Mouse (Mus musculus) kidney, postnatal 36 days (tissue): Measurements from ENCODE around the gene Psma6.
"Not testable (repeated sequence)": the region's sequence is repeated elsewhere in the genome, so short reads cannot be mapped to it uniquely, and the experiment has no call there.

Source experiments
- DNase-seq, 2 experiments: peaks; one replicate each; pipeline ENCODE4 v3.0.0; 2021 to 2022; ENCODE audit warnings: mixed read lengths in 2 of 2

The Psma6 gene

DNA sequence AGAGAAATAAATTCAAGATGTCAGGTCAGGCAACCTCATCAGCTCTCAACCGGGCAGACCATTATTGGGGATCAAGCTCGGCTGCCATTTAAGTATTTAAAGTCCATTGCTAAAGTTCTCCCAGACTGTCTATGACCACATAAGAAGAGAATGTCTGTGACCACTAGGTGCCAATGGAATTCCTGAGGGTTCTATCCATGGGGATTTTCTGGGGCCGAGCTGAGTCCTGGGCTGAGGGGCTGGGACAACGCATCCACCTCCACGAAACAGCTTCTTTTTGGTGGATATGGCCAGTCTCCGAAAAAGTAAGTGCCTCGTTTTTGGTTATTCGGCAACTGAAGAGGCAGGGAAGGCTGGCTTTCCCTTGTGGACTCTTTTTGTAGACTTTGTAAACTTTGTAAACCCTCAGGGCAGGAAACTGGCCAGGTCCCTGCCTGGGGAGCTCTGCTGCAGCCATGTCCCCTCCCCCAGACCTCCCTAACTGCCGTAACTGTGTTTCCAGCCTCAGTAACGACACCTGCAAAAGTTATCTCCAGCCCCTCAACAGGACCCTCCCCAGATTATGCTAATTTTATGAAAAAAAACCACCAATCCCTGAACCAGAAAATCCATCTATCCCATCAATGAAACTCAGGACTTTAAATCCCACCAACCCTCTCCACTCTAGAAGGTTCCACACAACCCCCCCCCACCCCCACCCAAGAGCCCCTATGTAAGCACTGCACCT, at the start of gene Psma6:
TSS of gene Psma6 (plus strand) at position 200 of the 727 bp plus-strand sequence.
- no peak for DNase-seq

DNA sequence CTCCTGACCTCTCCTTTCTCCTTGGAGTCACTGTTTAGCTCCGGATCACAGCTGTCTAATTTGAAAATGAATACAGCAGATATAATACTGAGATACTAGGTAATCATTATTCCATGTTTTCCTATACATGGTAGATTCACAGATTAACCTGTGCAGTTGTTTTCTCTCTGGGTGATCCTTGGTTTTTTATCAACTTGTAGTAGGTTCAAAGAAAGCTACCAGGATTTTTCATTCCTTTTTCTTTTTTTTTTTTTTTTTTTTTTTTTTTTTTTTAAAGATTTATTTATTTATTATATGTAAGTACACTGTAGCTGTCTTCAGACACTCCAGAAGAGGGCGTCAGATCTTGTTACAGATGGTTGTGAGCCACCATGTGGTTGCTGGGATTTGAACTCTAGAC, 45.5 kb upstream of the Psma6 start:
- DNase-seq: not testable (repeated sequence)

DNA sequence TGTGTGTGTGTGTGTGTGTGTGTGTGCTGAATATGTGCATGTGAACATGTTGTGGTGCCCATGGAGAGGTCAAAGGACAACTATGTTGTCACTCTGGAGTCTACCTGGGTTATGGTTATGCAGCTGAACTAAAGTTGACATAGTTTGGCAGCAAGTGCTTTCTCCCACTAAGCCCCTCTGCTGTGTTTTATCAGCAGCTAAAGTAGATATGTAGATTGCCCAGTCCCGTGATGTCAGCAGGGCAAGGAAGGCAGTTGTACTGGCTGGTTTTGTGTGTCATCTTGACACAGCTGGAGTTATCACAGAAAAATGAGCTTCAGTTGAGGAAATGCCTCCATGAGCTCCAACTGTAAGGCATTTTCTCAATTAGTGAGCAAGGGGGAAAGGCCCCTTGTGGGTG, 41.0 kb upstream of the Psma6 start:
- DNase-seq: not testable (repeated sequence)

DNA sequence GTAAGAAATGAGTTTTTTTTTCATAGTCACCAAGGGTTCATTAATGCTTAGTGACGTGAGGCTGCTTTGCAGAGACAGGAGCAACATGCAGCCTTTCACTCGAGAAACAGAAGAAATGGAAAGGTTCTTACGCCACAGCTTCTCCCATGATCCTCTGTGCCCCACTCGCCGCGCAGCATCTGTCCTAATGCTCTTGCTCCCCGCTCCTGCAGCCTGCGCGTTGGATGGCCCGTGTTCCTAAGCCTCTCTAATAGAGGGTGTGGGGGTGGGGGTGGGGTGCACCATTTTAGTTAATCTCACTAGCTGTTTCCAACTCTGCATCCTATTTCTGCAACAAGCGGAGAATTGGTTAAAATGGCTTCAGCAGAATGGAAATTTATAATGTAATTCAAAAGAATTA, 40.0 kb upstream of the Psma6 start:
- no peak for DNase-seq

DNA sequence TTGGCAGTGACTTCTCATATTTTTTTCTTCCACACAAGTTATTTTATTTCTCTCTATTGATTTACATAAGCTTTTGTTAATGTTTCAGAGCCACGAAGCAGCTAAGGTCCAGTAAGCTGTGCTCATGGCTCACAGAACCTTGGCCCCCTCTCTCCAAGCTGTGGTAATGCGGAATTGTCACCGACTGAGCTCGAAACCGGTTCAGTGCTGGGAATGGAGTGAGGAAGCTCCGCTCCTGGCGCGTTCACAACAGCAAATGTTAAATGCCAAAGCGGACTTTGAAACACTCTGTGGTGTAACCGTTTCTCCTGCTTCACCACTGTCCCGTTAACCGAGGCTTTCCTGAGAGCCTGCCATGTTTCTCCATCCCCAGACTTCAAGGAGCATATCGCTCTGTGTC, 39.4 kb upstream of the Psma6 start:
- peak; percentile 19 to 40 for DNase-seq

DNA sequence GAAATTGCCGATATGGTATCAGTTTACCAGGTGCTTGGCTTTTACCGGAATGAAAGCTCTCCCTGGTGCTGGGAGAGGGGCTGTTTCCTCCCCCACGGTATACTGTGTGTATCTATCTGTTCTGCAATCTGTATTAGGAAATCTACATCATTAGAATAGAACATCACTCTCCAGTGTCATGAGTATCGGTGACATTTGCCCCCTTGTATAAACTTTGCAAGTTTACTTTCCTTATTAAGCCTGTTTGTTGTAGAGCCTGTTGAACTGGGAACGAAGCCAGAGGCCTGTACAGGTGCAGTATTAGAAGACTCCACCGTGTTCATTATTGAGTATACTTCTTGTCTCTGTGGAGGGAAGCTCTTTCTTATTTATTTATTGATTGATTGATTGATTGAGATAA, 30.6 kb upstream of the Psma6 start:
- DNase-seq: no peak

DNA sequence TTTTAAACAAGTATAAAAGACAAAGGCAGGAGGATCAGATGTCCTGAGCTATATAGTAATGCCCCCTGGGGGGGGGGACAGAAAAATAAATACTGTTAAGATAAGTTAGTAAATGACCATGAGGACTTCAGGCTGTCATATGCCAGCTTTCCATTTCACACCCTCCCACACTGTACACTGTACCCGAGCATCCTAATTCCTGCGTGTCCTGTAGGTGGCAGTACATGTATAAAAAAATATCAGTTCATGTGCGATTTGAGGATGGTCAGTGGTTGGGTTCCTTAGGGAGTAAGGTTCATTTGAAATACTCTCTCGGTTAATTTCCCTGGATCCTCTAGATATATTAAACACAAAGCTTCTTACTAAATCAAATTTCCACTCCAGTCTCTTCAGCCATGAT, 29.1 kb upstream of the Psma6 start:
- peak; percentile 57 to 61 for DNase-seq

DNA sequence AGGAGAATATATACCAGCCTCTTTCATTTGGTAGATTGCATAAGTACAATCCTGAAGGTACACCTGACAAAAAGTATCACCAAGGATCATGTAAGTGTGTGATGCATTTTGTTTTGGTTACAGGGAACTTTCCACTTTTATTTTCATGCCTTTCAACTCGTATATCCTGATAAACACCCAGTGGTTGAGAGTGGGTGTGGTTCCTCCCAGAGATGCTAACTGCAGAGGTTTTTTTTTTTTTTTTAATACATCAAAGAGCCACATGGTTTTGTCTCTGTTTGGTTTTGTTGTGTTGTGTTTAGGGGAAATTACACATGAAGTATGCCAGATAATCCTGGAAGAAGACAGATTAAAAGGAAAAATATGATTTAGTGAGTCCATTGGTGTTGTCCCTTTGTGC, 26.7 kb upstream of the Psma6 start:
- DNase-seq: no peak

DNA sequence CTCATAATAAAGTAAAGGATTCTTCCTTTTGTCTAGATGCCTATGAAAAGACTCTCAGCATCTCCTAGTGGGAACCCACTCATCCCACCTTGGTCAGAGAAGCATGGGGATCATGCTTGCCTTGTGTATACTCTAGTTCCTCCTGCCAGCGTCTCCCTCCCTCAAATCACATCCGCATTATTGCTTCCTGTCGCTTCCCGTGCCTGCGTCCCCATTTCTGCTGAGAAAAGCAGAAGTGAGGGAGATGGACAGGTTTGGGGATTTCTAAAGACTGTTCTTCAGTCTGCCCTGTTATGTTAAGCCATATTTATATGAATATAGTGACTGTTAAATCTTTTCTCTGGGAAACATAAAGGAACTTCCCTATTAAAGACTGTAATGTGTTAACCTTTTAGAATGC, 23.1 kb upstream of the Psma6 start:
- DNase-seq: no peak

DNA sequence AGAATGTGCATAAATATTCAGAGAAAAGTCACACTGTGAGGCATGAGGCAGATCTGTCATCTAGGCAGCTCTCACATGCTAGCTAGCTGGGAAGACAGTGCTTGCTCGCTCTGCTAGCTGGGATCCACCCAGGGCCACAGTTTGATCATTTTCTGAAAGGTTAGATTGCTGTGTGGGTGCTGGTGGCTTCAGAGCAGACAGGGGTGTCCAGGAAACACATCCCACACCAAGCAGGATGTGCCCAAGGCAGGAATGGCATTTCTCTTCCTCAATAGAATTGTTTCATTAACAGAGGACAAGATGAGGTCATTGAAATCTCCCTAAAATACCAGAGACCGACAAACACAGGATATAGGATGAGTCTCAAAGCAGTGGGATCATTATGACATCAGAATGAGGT, 18.9 kb upstream of the Psma6 start:
- no peak for DNase-seq

DNA sequence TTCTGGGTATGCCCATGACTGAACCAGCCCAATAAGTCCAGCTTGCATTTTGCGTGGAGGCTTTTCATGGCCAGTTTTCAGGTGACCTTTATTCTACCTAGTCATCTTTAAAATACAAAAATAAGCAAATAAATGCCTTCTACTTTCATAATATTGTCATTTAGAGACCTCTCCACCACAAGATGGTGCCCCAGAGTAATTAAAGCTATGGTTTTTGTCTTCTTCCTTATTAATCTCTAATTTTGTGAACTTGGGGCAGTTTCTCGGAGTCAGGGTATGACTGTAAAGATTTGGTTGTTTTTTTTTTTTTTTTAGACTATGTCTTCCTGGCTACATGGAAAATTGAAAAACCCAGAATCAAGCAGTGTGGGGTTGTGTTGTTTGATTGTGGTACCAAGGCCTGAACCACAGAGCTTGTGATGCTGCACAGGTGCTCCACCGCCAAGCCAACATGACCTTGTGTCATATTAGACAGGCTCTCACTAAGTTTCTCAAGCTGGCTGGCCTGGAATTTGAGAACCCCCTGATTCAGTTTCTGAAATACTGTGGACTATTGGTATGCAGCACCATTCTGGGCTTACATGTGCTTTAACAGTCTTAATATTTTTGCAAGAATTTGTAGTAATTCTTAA, 11.5 kb upstream of the Psma6 start:
- DNase-seq: peak; percentile 21 to 37

DNA sequence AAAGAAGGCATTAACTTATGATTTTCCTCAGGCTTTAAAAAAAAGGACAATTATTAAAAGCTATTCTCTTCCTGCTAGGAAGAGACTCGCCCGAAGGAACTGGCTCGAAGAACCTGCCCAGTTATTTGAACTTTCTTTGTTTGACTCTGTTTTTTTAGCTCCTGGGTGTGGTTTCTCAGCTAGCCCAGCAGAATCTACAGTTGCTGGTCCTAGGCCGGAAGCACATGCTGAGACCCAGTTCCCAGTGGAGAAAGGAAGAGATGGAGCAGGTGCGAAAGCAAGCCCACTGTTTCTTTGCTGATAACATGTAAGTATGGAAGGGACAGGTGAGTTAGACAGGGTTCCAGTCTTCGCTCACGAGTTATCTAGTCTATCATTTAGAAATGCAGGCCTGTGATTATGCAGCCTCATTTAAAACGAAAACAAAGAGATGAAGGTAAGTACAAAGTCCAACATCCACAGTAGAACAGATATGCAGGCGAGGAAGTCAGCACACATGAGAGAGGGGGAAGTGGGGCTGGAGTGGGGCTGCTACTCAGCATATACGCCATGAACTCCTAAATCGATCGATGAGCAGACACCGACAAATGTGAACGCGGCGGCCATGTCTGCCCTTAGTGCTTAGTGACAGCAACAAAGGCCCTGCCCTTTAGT, 6.9 kb upstream of the Psma6 start:
- DNase-seq: peak in 1 of 2 experiments; percentile 34

DNA sequence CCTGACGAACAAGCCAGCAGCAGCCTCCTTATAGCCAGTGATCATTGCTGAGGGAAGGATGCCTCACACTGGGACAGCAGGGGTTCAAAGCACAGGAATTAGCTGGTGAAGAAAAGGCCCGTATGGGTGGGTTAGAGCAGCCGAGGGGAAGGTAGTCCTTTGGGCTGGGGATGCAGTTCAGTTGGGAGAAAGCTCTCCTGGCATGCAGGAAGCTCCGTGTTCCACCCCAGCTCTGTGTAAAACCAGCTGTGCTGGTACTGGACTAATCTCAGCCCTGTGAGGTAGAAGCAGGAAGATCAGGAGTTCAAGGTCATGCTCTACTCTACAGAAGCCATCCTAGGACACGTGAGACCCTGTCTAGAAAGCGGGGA, 6.4 kb upstream of the Psma6 start:
- no peak for DNase-seq

DNA sequence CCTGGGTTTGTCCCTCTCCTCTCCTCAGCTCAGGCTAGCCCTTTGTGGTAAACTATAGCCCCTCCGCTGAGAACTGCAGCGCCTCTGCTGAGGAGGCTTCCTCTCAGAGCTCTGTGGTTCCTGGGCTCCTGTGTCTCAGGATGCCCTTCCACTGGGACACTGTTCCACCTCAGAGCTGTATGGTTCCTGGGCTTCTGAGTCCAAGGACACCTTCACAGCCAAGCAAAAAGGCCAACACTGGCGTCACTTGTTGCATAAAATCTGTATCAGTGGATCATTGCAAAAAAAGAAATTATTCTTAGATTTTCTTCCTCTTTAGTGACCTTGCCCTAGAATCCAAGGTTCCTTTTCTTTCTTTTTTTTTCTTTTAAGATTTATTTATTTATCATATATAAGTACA, 804 bp downstream of the Psma6 start:
- no peak for DNase-seq

DNA sequence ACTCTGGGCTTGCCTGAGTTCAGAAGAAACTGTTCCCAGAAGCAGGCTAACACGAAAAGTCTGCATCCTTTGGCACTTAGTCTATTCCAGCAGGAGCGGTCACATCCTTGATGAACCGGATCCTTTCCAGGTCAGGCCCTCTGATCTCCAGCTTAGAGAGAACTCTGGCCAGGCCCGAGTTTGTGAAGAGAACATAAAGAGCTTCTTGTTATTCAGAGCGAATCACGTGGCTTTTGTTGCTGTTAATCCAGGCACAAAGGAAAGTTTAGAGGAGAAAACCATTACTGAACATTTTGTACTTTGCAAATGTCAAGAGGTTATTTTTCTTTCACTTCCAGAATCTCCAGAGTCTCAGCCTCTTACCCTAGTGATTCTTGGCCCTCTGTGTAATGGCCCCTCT, 1.9 kb downstream of the Psma6 start:
- DNase-seq: peak; percentile 53 to 83

DNA sequence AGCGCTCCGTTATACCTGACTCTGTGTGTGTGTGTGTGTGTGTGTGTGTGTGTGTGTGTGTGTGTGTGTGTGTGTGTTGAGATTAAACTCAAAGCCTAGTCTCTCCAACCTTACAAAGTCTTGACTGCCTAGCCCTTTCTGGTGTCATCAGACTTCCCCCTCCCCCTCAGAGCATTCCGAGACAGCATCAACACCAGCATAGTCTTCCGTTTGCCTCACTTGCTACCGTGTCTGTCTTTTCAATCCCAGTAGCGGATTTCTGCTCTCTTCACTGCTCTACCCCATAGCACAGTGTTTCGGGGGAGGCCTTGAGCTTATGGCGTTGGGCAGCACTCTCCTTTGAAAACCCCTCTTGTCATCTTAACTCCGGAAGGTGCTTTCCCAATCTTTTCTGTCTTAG, 2.4 kb downstream of the Psma6 start:
- DNase-seq: no peak

DNA sequence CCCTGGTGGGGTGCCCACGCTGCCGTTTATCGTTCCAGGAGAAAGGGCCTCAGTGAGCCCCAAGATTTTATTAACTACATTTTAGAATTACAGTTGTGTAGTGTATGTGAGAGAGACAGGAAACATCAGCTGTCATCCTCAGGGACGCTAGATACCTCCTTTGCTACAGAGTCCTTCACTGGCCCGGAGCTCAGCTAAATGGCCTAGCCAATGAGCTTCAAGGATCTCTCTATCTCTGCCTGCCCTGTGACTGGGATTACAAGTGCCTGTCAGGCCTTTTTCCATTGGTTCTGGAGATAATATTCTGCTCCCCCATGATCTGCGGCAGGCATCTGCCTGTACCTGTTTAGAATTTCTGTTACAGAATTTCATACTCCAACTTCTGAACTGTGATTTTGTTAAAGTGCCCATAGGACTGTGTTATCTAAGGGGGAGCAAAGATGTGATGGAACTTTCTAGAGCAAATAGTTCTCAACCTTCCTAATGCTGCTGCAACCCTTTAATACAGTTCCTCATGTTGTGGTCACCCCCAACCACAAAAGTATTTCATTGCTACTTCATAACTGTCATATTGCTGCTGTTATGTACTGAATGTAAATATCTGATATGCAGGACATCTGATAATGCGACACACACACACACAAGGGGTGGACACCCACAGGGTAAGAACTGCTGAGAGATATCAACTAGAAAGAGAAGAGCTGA, 3.2 kb downstream of the Psma6 start:
- no peak for DNase-seq

DNA sequence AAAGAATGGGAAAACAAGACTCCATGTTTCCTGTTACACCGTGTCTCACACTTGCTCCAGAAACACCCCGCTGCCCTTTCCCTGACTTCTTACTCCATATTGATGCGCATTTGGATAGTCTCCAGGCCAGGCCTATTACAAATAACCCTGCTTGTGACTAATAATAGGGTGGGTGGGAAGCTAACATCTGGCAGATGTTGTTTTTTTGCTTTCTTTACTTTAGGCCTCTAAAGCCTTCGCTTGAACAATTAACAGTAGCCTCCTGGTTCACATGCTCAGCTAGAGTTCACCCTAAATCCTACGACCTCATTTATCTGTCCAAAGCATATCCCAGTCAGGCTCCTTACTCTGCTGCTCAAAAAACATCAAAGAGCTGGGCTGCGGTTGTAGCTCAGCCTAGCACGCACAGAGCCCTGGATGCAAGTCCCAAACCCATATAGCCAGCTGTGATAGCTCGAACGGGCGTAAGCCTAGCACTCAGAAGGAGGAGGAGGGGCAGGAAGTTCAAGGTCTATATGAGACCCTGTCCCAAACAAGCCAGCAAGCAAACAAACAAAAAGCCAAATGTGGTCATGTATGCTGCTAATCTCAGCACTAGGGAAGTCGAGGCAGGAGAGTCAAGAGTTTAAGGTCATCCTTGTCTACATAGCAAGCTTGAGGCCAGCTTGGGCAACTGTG, 3.9 kb downstream of the Psma6 start:
- peak in 1 of 2 experiments; percentile 41 for DNase-seq

DNA sequence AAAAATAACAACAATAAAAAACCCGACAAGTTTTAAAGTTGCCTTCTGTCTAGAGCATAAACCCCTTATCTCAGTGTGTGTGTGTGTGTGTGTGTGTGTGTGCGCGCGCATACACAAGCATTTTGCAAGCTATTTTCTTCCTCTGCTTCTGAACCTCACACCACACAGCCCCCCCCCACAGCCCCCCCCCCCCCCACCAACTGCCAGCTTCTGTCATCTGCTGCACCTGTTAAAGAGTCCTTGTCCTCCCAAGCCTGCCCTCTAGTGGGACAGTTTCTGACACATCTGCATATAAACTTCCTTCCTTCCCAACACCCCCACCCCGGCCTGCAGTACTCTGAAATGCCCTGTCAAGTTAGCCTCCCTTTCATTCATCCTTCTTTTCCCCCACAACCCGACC, 4.5 kb downstream of the Psma6 start:
- peak; percentile 64 to 82 for DNase-seq

DNA sequence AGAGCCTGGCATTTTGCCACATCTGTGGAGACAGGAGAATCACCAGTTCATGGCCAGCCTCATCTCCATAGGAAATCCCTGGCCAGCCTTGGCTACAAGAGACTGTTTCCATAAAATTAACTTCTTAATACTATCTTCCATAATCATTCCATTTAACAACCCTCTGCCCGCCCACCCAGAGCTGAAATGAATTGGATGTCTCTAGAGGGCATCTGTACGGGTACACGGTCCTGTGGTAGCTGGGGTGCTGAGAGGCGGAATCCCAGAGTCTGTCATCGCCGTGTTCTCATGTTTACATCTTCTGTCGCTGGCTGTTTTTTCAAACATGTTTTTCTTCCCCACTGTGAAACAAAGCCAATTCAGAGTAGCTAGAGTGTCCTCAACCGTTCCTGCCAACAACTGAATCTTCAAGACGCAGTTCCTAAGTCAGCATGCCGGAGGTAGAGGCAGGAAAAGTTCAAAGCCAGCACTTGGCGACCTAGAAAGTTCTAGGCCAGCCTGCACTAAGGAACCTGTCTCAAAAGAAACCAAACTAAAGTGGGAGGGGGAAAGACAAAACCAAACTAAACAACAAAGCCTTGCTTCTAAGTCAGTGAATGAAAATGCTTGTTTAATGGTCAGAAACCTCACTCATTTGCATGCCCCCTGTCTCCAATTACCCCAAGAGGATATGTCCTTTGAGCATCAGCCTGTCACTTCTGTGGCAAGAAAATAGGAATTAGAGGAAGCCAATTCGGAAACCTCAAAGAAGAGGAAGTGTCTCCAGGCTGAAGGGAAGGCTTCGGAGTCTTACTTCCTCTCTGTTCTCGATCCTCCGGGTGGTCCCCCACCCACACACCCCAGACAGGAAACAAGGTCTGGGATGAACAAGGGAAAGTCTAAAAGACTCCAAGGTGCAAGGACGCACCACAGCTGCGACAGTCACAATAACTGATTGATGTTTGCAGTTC, 5.4 kb downstream of the Psma6 start:
- DNase-seq: peak; percentile 30 to 58

DNA sequence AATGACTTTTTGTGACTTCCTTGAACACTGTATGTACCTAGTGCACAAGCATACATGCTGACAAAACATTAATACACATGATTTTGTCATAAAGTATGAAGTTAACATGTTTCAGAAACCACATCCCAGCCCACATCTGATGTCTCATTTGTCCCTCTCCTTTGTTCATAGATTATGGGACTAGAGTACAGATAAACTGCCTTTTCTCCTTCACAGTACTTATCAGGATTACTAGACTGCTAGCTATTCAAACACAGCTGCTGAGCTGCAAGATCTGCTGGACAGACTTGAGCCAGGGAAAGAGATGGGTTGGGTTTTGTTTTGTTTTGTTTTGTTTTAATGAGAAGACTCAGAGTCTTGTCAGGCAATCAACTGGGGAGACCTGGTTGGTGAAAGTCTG, 8.1 kb downstream of the Psma6 start:
- no peak for DNase-seq
